Mouse (Mus musculus): ENCODE results near the gene Grem1.

DNA sequence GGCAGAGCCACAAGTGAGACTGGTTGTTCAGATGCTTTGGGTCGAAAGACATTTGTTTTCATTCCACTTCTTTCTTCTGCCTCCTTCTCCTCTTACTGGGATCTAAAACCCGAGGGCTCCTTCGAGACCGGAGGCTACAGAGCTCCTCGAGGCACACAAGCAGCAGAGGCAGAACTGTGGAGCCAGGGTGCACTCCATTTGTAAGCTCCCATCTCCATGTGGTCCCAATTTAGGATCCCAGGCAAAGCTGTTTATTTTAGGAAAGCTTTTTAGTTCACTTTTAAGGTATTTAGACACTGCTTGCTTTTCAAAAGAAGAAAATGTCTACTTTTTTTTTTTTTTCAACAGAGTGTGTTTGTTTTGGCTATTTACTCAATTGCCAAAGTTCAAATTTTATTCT, 42.4 kb upstream of the Grem1 start:
- no peak for TF ChIP-seq EP300 (optimal IDR thresholded peaks at IDR 0.05)
- no peak for TF ChIP-seq CTCF (IDR thresholded peaks at IDR 0.05; ENCODE audit: low read depth)
